Mouse (Mus musculus) MEL (cell line): ENCODE data around the gene Hsd11b2.

Source experiments
- CTCF ChIP-seq, 3 experiments: IDR thresholded peaks in 2 of 3; conservative IDR thresholded peaks in 1 of 3; 2 replicates each; pipeline ENCODE4 v1.5.1; 2011 to 2012; ENCODE audit warnings: low read length in 3 of 3, low read depth in 2 of 3, mild to moderate bottlenecking in 2 of 3, improper control_type of control experiment in 1 of 3, inconsistent platforms in 1 of 3, mixed read lengths in 1 of 3, moderate library complexity in 1 of 3; ENCODE audit not compliant: control insufficient read depth in 1 of 3, insufficient read depth in 1 of 3, poor library complexity in 1 of 3, severe bottlenecking in 1 of 3
- POLR2A ChIP-seq, 2 experiments: IDR thresholded peaks; 2 replicates each; pipeline ENCODE4 v1.6.1; 2011 to 2012; ENCODE audit warnings: low read length in 2 of 2, mild to moderate bottlenecking in 2 of 2, control low read depth in 1 of 2, improper control_type of control experiment in 1 of 2, low read depth in 1 of 2, moderate library complexity in 1 of 2; ENCODE audit not compliant: control insufficient read depth in 1 of 2, insufficient read depth in 1 of 2, poor library complexity in 1 of 2
- POLR2AphosphoS2 ChIP-seq: IDR thresholded peaks from 2 replicates; pipeline ENCODE4 v1.6.1; 2011; ENCODE audit warnings: low read length, improper control_type of control experiment
- RCOR1 ChIP-seq: IDR thresholded peaks from 2 replicates; pipeline ENCODE4 v1.6.1; 2012; ENCODE audit warnings: low read depth, mild to moderate bottlenecking, inconsistent platforms, low read length, improper control_type of control experiment
- SMC3 ChIP-seq: IDR thresholded peaks from 2 replicates; pipeline ENCODE4 v1.6.1; 2011; ENCODE audit warnings: low read depth, low read length, improper control_type of control experiment
- USF2 ChIP-seq, 2 experiments: IDR thresholded peaks; 2 replicates each; pipeline ENCODE4 v1.6.1; 2011 to 2012; ENCODE audit warnings: improper control_type of control experiment in 2 of 2, low read length in 2 of 2, borderline replicate concordance in 1 of 2, inconsistent platforms in 1 of 2, low read depth in 1 of 2, mild to moderate bottlenecking in 1 of 2; ENCODE audit not compliant: insufficient read depth in 1 of 2
- ZKSCAN1 ChIP-seq: IDR thresholded peaks from 2 replicates; pipeline ENCODE4 v1.6.1; 2012; ENCODE audit warnings: low read depth, mild to moderate bottlenecking, inconsistent platforms, low read length, improper control_type of control experiment, moderate library complexity
- ZMIZ1 ChIP-seq: IDR thresholded peaks from 2 replicates; pipeline ENCODE4 v1.6.1; 2012; ENCODE audit warnings: low read depth, mild to moderate bottlenecking, inconsistent platforms, low read length, improper control_type of control experiment, moderate library complexity

DNA sequence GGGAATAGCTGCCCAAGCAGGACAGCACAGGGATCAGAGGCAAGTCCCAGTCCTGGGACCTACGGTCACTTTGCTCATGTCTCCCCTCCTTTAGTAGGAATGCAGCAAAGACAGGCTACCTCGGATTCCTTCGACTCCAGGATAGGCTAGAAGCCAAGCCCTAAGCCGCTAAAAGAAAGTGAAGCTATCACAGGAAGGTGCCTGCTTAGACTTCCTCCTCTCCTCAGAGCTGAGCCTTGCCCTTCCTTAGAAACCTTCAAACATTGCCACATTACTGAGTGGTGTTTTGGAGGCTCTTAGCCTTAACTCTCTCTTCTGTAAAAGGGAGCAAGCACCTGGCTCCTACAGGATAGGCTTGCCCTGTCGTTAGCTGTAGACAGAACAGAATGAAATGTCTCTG lies 43.9 kb upstream of the Hsd11b2 start:
- TF ChIP-seq POLR2AphosphoS2 (no peak), POLR2A (IDR thresholded peaks at IDR 0.05; ENCODE audit: control insufficient read depth in 1 of 2, insufficient read depth in 1 of 2, low read depth in 1 of 2, low read length in 2 of 2, poor library complexity in 1 of 2) (no peak), RCOR1 (no peak), CTCF (IDR thresholded peaks at IDR 0.05 in 2 of 3, conservative IDR thresholded peaks at IDR 0.05 in 1 of 3; ENCODE audit: control insufficient read depth in 1 of 3, insufficient read depth in 1 of 3, low read depth in 2 of 3, low read length in 3 of 3, poor library complexity in 1 of 3, severe bottlenecking in 1 of 3) (no peak), USF2 (IDR thresholded peaks at IDR 0.05; ENCODE audit: borderline replicate concordance in 1 of 2, insufficient read depth in 1 of 2, low read depth in 1 of 2, low read length in 2 of 2) (no peak), SMC3 (no peak), ZMIZ1 (no peak), ZKSCAN1 (no peak)
